Mouse (Mus musculus): ENCODE results near the gene Bank1. TPM values are rescaled to one million over a fixed set of nuclear protein-coding genes. Genes with fewer than 3 reads are reported as not detected.
A peak's percentile ranks its signal among the peaks of the same experiment; 100 is the strongest.
"Not testable (repeated sequence)": the region's sequence is repeated elsewhere in the genome, so short reads cannot be mapped to it uniquely, and the experiment has no call there.

Gene Bank1
- 1 to 10 TPM in 1 of 2 experiments, under 1 TPM in 1; 0.87 to 1.1 TPM for total RNA-seq (2021)

GRCm38 (mm10) chr3:136325783-136326182 lies at the start of gene Bank1:
Gene Bank1 (minus strand): TSS chr3:136326066.
- DNase-seq (ENCODE audit: extremely low spot score in 1 of 2, low spot score in 1 of 2), result no peak

- DNase-seq (ENCODE audit: extremely low spot score in 1 of 2, low spot score in 1 of 2), result no peak
These were observed 44.0 kb upstream of the Bank1 start for GRCm38 (mm10) chr3:136369916-136370315.

GRCm38 (mm10) chr3:136369466-136369865 lies 43.6 kb upstream of the Bank1 start:
- DNase-seq (ENCODE audit: extremely low spot score in 1 of 2, low spot score in 1 of 2), result peak in 1 of 2 experiments; percentile 11

- no peak for DNase-seq (ENCODE audit: extremely low spot score in 1 of 2, low spot score in 1 of 2)
These were observed 42.7 kb upstream of the Bank1 start for GRCm38 (mm10) chr3:136368505-136368999.

GRCm38 (mm10) chr3:136349690-136350089 lies 23.8 kb upstream of the Bank1 start:
- DNase-seq (ENCODE audit: extremely low spot score in 1 of 2, low spot score in 1 of 2), result no peak

- DNase-seq (ENCODE audit: extremely low spot score in 1 of 2, low spot score in 1 of 2), result no peak
These were observed 22.7 kb upstream of the Bank1 start for GRCm38 (mm10) chr3:136348611-136349010.

- DNase-seq (ENCODE audit: extremely low spot score in 1 of 2, low spot score in 1 of 2), result no peak
These were observed 21.4 kb upstream of the Bank1 start for GRCm38 (mm10) chr3:136347277-136347676.

GRCm38 (mm10) chr3:136341911-136342310 lies 16.0 kb upstream of the Bank1 start:
- no peak for DNase-seq (ENCODE audit: extremely low spot score in 1 of 2, low spot score in 1 of 2)

GRCm38 (mm10) chr3:136339896-136340295 lies 14.0 kb upstream of the Bank1 start:
- DNase-seq (ENCODE audit: extremely low spot score in 1 of 2, low spot score in 1 of 2), result no peak

- no peak for DNase-seq (ENCODE audit: extremely low spot score in 1 of 2, low spot score in 1 of 2)
These were observed 5.3 kb upstream of the Bank1 start for GRCm38 (mm10) chr3:136331135-136331534.

- no peak for DNase-seq (ENCODE audit: extremely low spot score in 1 of 2, low spot score in 1 of 2)
These were observed 4.2 kb upstream of the Bank1 start for GRCm38 (mm10) chr3:136330043-136330442.

- no peak for DNase-seq (ENCODE audit: extremely low spot score in 1 of 2, low spot score in 1 of 2)
These were observed 3.3 kb upstream of the Bank1 start for GRCm38 (mm10) chr3:136329133-136329532.

- DNase-seq (ENCODE audit: extremely low spot score in 1 of 2, low spot score in 1 of 2), result not testable (repeated sequence)
These were observed 1.1 kb downstream of the Bank1 start for GRCm38 (mm10) chr3:136324716-136325115.

GRCm38 (mm10) chr3:136321936-136322335 lies 3.9 kb downstream of the Bank1 start:
- DNase-seq (ENCODE audit: extremely low spot score in 1 of 2, low spot score in 1 of 2), result no peak

GRCm38 (mm10) chr3:136308487-136308886 lies 17.4 kb downstream of the Bank1 start:
- DNase-seq (ENCODE audit: extremely low spot score in 1 of 2, low spot score in 1 of 2), result no peak

GRCm38 (mm10) chr3:136306564-136307158 lies 19.2 kb downstream of the Bank1 start:
- no peak for DNase-seq (ENCODE audit: extremely low spot score in 1 of 2, low spot score in 1 of 2)

GRCm38 (mm10) chr3:136302541-136302940 lies 23.3 kb downstream of the Bank1 start:
- no peak for DNase-seq (ENCODE audit: extremely low spot score in 1 of 2, low spot score in 1 of 2)

- DNase-seq (ENCODE audit: extremely low spot score in 1 of 2, low spot score in 1 of 2), result not testable (repeated sequence)
These were observed 25.1 kb downstream of the Bank1 start for GRCm38 (mm10) chr3:136300810-136301209.

- DNase-seq (ENCODE audit: extremely low spot score in 1 of 2, low spot score in 1 of 2), result no peak
These were observed 28.5 kb downstream of the Bank1 start for GRCm38 (mm10) chr3:136297355-136297754.

GRCm38 (mm10) chr3:136295250-136295649 lies 30.6 kb downstream of the Bank1 start:
- no peak for DNase-seq (ENCODE audit: extremely low spot score in 1 of 2, low spot score in 1 of 2)

- DNase-seq (ENCODE audit: extremely low spot score in 1 of 2, low spot score in 1 of 2), result no peak
These were observed 38.0 kb downstream of the Bank1 start for GRCm38 (mm10) chr3:136287883-136288282.

- DNase-seq (ENCODE audit: extremely low spot score in 1 of 2, low spot score in 1 of 2), result no peak
These were observed 60.8 kb downstream of the Bank1 start for GRCm38 (mm10) chr3:136264969-136265595.
